Mouse (Mus musculus) megakaryocyte, adult 5-6 weeks (primary cell): ENCODE measurements around the gene Sec63. TPM values are rescaled to one million over a fixed set of nuclear protein-coding genes. Genes with fewer than 3 reads are reported as not detected.
A peak's percentile ranks its signal among the peaks of the same experiment; 100 is the strongest.

Experiments used
- ATAC-seq: 2 replicates; pipeline ENCODE4 v1.8.0; 2016; ENCODE audit warnings: mild to moderate bottlenecking, inconsistent platforms; ENCODE audit not compliant: poor library complexity, severe bottlenecking
- total RNA-seq, 2 experiments: library from RNA; stranded (forward) in 1 of 2; stranded (reverse) in 1 of 2; fragments of 153-499, 151-499 nt in 1 of 2; fragments of 221-1000, 200-1000 nt in 1 of 2; gene quantifications; 2 replicates each; pipeline versions ENCODE4 v1.2.3 to v1.2.4; 2015 to 2017

The Sec63 gene
- total RNA-seq (2015) (24.7 and 26.5 TPM in 2 replicates), total RNA-seq (2017) (45.2 and 48.1 TPM in 2 replicates)

DNA sequence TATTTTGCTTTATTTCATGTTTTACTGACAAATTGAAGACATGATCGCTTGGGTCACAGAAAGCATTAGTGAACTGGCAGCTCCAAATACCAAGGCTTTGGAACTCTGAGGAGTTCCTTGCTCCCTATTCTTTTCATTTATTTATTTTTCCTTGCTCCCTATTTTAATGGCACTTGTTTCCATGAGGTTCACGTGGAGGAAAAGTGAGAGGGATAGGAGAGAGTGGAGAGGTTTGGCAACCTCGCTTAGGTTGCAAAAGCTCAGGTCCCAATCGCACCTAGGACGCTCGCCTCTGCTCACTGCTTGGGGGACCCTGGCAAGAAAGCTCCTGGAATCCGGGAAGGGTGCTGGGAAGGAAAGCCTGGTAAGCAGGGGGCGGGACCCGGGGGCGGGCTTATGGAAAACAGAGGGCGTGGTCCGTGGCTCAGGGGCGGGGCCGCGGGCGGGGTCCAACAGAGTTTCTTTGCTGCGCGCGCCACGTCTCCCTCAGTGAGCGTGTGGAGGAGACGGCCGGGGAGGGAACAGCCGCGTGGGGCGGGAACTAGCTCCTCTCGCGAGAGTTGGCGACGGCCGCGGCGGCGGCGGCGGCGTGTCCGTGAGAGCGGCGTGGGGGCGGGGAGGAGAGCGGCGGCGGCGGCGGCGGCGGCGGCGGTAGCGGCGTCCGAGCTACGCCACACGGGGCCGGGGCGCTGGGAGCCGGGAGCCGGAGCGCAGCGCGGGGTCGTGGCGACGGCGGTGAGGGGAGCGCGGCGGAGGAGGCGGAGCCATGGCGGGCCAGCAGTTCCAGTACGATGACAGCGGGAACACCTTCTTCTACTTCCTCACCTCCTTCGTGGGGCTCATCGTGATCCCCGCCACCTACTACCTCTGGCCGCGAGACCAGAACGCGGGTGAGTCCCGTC, at the start of gene Sec63:
Gene Sec63, plus strand, starts transcription at position 498 of the 902 bp plus-strand sequence.
- peak; percentile 89 for ATAC-seq

DNA sequence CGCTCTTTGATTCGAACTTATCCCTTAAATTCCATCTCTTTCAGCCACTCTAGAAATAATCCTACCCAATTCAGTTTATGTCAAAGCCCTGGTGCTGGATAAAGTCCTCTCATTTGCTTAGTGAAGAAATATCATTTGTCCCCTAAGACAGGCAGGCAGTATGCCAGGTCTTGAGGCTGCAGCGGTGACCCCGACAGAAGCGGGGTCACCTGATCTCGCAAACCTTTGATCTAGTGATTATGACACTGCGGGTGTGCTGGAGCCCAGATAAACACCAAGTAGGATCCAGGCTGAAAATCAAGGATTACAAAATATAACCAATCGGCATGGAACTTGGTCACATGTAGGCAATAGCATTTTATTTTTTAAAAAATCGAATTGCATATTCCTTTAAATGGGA, 46.6 kb upstream of the Sec63 start:
- ATAC-seq = no peak

DNA sequence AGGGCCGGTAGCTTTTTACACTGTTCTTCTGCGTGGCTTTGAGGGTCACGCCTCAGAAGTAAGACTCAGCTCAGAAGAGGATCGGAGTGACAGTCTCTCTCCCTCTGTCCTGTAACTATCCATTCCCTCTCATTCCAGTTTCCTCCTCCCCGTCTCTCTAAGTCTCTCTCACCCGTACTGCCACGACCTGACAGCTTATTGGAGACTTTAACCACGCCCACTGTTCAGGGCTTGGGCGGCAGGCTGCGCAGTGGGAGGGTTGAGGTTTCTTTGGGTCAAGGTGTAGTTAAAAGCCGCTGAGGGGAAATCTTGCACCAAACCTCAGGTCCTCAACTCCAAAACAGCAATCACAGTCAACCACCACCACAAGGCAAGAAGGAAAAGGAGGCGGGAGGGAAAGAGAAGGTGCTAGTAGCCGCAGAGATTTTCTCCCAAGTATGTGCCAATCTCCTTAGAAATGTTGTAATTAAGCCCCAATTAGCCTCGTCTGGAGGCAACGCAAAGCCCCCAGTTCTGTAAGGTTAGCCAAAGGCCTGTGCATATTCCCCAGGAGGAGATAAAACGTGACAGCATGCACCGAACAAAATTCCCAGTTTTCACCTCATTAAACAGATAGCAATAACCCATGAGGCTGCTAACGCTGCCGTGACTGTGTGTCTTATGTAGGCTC, 45.8 kb upstream of the Sec63 start:
- no peak for ATAC-seq

DNA sequence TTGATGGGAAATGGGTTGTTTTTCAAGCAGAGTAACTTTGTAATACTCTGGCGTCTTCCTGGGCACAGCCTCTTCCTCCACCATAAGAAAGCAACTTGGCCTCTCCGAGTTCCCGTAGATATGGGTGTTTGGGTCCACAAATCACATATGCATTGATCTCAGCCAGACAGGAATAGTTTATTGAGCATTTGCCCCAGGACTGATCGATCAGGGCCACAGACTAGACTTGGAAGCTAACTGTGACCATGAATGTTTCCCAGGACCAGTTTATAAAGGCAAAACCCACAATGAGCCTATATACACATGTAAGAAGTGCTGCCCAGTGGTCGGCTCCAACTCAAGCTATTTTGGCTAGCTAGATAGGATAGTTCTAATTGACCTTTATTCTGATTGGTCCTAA, 39.2 kb upstream of the Sec63 start:
- no peak for ATAC-seq

DNA sequence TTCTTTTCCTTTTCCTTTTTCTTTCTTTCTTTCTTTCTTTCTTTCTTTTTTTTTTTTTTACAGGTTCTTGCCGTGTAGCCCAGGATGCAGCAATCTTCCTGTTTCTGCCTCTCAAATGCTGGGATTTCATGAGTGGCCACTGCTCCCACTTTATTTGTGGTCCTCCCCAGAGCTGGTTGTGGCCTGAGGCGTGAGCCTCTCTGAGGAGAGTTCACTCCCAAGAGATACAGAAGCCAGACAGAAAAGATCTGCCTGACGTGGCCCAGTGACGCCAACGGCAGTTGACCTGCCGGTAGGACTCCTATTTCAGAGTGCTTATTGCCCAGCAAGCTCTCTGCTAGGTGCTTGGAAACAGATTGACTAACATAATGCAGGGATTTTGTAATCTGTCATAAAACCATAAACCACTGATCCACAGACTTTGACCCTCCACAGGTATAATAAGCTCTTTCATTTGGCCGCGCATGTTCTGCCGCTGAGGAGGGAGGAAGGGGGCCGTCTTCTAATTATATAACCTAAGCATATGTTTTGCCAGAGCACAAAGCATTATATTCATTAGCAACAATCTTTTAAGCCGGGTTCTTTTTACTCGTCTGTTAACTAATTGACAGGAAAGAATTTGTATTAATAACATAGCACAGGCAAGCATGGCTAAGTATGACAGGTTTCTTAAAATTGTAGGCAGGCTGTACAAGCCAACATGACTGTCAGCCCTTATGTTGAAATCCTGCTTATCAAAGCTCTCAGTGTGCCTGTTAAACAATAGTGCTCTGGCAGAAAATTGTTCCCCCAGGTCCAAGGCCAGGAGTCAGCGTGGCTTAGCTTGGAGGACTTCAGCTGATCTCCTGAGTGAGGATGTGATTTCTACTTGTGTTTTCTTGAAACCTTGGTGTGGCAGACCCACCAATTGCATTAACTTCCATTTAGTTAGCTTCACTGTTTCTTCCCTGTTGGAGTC, 37.7 kb upstream of the Sec63 start:
- no peak for ATAC-seq

DNA sequence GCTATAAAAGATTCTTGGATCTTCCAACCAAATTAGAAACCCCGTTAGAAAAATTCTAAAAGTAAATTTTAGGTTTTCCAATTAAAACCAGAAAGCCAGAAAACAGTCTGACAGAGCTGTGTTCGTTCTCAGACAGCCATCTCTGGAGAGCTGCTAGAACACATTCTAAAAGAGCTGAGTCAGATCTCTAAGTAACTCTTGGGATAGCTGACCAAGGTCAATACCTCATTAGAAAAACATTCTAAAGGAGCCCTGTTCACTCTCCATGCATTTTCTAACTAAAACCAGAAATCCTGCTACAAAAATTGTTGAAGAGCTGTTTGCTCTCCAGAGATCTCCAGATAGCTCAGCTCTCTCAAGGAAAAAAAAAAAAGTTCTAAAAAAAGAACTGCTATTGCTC, 31.7 kb upstream of the Sec63 start:
- ATAC-seq = no peak

DNA sequence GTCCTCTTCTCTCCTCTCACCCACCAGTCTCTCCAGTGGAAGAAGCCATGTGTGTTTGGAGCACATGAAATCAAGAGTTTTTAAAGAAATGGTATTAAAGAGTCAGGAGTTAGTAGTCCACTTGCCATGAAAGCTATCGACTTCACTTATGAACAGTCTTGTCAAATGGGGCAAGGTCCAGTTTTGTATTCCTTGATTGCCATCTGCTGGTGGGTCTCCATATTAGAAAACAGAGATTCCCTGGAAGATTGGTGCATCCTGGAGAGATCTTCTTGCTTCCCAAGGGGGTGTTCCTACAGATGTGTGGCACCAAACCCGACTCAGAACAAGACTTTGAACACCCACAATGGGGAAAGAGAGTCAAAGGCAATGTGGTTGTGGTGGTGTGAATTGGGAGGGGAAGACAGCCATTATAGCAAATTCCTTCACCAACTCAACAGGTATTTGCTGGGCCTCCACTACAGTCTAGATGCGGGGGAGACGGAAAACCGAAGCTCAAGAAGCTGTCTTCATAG, 26.7 kb upstream of the Sec63 start:
- no peak for ATAC-seq

DNA sequence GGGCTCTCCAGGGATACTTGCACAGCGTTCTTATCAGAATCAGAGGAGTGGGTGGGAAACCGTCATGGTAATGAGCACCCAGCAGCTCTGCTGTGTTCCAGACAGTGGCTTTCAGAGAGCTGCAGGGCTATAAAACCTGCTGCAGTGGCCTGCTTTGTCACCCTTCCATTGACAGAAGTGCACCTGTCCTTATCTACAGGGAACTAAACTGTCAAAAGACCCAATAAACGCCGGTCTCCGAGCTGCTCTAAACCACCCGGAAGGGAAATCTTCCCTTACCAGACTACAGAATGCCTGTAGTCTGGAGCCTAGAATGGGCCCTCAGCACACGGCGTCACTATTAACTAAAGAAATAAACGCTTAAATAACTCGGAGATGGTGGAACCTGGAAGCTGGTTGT, 9.5 kb upstream of the Sec63 start:
- ATAC-seq = no peak

DNA sequence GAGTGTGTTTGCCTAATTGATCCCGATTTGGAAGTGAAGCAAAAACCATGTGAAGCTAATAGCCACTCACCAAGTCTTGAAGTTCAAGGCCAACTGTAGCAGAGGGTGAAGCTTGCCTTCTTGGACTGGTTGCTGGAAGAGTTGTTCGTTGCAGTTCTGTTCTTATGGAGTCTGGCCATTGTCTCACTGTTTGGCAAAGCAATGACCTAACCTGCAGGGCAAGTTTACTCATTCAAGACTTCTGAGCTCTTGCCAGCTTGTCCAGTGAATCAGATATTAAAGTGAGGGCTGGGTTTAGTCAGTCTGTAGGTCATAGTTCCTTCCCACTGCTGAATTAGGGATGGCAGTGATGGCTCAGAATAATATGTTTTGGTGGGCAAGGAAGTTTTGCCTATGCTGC, 7.0 kb upstream of the Sec63 start:
- no peak for ATAC-seq

DNA sequence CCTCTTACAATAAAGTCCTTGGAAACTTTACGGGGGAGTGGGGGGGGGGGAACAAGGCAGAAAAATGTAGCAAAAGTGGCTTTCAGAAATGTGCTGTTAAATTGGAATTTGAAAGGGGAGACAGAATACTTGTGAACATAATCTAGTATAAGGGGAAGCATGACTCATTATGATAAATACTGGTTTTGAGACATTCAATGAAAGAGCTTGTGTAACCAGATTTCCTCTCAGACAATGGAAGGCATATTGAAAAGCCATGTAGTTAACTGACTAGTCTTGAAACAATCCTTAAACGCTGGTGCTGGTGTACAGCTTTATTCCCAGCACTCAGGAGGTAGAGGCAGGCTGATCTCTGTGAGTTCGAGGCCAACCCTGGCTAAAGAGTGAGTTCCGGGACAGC, 1.6 kb upstream of the Sec63 start:
- ATAC-seq = no peak

DNA sequence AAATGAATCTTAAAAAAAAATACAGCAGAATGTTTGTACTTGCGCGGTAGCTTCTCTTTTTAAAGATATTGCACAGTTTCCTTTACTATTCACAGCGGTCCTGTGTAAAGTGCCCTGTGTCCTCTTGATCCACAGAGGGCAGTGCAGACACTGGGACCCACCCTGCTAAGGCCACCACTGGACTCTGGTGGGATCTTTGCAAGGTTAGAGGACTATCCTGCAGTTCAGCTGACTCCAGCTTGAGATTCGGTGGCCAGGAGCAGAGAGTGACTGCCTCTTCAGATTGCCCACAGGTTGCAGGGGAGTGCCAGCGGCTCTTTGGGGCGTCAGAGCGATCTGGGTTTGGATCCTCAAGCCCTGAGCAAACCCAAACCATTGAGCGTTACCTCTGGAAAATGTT, 967 bp upstream of the Sec63 start:
- peak; percentile 52 for ATAC-seq

DNA sequence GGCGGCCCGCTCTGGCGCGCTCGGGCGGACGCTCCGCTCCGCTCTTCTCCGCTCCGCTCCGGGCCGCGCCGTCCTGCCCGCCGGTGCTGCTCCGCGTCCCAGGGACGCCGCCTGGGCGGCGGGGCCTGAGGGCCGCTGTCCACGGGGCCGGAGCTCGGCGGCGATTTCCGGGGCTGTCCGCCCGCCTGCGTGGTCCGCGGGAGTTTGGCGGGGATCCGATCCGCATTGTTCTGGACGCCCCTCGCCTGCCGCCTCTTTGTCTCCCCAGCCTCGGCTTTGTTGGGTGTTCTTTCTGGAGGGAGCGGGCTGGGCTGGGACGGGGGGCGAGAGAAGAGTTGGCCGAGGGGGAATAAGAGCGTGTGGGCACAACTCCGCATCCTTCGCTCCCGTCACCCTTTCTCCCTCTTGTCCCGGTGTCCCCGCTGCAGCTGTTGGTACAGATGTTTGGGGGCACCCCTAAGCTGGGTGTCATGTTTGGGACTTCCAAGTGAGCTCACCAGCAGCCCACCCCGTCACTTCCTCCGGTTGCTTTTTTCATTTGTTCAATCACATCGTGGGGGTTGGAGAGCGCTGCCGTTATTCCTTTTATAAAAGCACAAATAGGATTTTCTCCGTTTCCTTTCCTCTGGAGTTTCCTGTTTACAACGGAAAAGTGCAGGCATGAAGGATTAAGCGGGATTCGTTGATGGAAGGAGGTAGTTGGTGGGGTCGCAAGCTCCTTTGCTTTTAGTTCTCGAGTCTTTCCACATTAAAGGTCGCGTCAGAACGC, 789 bp downstream of the Sec63 start:
- peak; percentile 33 for ATAC-seq

DNA sequence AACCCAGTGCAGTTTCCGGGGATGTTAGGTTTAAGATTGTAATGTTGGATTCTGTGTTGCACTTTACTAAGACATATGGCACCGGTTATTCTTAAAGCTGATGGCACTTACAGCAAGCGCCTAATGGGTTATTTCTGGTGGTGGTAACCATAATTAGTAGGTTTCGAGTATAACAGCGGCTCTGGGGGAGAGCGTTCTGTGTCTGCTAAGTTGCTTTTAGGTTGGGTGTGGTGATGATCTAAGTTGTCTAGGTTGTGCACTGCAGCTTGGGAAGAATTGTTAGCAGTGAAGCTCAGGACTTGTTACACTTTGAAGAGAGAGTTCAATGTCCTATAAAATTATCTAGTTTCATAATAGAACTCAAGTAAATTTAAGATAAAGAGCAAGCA, 1.4 kb downstream of the Sec63 start:
- no peak for ATAC-seq

DNA sequence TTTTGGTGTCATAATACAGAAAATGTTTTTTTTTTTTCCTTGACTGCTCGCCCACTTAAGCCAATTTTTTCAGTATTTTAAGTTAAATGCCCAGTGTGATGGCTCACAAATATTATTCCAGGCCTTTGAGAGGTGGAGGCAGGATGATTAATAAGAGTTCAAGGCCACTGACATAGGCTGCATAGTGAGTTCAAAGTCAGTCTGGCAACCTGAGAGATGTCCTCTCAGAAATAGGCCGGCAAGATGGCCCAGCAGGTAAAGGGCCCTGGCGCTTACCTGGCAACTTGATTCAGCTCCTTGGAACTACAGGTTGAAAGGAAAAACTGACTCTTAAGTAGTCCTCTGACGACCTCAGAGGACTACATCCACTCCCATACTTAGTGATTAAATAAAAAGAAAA, 1.9 kb downstream of the Sec63 start:
- no peak for ATAC-seq

DNA sequence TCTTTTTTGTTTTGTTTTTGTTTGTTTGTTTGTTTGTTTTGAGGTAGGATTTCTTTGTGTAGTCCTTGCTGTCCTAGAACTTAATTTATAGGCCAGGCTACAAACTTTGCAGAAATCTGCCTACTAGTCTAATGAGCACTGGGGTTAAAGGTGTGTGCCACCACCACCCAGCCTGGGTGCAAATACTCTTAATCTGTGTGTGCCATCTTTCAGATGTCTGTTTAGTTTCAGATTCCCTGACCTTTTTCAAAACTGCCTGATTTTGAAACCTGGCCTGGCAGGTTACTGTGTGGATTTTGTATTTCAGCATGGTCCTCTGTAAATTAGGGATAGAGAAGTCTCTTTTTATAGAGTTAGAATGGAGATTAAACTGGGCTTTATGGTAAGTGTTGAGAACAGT, 4.0 kb downstream of the Sec63 start:
- no peak for ATAC-seq

DNA sequence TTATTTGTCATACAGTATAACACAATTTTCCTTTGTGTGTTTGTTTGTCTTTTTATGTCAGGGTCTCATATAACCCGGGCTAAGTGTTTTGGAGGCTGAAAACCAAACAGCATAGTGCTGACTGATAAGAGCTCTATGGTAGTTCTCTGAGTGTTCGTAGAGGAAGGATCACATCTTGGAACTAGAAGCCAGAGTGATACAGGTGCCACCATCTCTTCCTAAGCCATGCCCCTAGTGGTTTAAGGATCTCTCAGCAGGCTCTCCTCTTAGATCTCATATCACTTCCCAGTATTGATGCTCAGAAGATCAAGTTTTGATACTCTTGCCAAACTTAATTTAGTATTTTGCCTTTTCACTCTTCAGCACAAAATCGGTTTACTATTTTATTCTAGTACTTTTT, 14.2 kb downstream of the Sec63 start:
- no peak for ATAC-seq

DNA sequence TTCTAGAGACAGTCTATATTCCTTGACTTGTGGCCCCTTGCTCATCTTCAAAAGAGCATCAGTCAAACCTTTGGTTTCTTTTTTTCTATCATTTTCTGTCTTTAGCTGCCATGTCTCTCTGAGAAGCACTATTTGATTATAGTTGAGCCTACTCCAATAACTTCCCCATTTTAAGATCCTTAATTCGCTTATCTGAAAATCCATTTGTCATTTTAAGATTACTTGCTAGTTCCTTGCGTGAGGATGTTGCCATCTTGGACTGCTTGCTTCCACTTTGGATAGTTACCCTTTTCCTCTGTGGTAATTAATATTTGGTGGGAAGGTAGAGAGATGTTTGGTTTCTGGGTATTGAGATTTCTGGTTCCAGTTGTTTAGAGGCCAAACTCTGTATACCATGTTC, 19.5 kb downstream of the Sec63 start:
- ATAC-seq = peak; percentile 35; the same call in 1 of the 2 replicates

DNA sequence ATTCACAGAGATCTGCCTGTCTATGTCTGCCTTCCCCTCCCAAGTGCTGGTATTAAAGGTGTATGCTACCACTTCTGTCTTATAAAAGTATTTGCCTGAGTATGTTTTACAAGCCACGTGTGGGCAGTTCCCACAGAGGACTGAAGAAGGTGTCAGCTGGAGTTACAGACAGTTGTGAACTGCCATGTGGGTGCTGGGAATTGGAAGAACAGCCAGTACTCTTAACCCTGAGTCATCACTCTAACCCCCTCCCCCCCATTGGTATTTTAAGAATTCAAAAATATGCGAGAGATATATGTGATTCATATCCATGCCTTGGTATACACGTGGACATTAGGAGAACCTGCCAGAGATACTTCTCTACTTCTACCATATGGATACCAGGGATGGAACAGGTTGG, 20.4 kb downstream of the Sec63 start:
- ATAC-seq = no peak

DNA sequence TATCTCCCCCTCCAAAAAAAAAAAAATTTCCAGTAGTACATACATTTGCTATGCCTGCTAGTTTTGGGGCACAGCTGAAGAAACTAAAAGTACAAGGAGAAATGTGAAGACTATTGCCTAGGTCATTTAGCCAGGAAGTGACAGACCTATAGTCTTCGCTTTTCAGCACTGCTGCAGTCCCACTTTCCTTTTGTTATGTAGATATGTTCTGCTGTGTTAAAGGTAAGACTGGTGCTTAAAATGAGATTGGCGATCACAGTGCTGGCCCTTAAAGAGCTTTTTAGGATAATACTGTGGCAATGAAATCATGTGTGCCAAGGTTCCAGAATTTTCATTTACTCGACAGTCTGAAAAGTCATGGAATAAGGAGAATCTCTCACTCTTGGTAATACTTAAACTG, 39.6 kb downstream of the Sec63 start:
- no peak for ATAC-seq

DNA sequence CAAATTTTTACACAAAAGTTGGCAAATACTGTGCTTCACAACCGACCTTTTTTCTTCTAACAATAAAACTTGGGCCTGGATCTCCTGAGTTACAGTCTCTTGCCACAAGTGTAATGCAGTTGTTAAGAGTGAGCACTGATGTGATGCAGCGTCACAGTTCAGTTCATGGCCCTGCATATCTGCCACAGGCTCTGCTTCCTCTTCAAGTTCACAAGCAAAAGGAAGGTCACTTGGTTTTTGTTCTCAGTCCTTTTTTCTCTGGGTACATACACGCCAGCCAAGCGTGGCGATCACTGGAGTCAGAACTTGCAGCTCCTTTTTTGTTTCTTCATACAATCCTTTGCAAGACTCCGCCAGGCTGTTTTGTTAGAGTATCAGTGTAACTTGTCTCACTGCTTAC, 64.6 kb downstream of the Sec63 start:
- ATAC-seq = no peak
